Mouse (Mus musculus) lung, adult 18-20 months (tissue): ENCODE results near the gene Nfib.
A peak's percentile ranks its signal among the peaks of the same experiment; 100 is the strongest.

Experiments
- DNase-seq, 2 experiments: peaks; one replicate each; pipeline ENCODE4 v3.0.0; 2022; ENCODE audit warnings: mixed read lengths in 2 of 2

Gene Nfib

GRCm38 (mm10) chr4:82588718-82589117 lies 116.8 kb downstream of the Nfib start:
- no peak for DNase-seq

- DNase-seq: no peak
Measured at GRCm38 (mm10) chr4:82587146-82587870, 118.2 kb downstream of the Nfib start.

- no peak for DNase-seq
Measured at GRCm38 (mm10) chr4:82586637-82587036, 118.9 kb downstream of the Nfib start.

GRCm38 (mm10) chr4:82585536-82585935 lies 120.0 kb downstream of the Nfib start:
- DNase-seq: no peak

GRCm38 (mm10) chr4:82585056-82585455 lies 120.5 kb downstream of the Nfib start:
- no peak for DNase-seq

- no peak for DNase-seq
Measured at GRCm38 (mm10) chr4:82584548-82584947, 121.0 kb downstream of the Nfib start.

- DNase-seq: no peak
Measured at GRCm38 (mm10) chr4:82573291-82573605, 132.3 kb downstream of the Nfib start.

GRCm38 (mm10) chr4:82572410-82573290 lies 132.9 kb downstream of the Nfib start:
- DNase-seq: no peak

GRCm38 (mm10) chr4:82558816-82559215 lies 146.7 kb downstream of the Nfib start:
- no peak for DNase-seq

- no peak for DNase-seq
Measured at GRCm38 (mm10) chr4:82555673-82556171, 149.8 kb downstream of the Nfib start.

- no peak for DNase-seq
Measured at GRCm38 (mm10) chr4:82553658-82554057, 151.9 kb downstream of the Nfib start.

GRCm38 (mm10) chr4:82552238-82552637 lies 153.3 kb downstream of the Nfib start:
- no peak for DNase-seq

GRCm38 (mm10) chr4:82549762-82550380 lies 155.7 kb downstream of the Nfib start:
- no peak for DNase-seq

GRCm38 (mm10) chr4:82548247-82548646 lies 157.3 kb downstream of the Nfib start:
- no peak for DNase-seq

GRCm38 (mm10) chr4:82543936-82544335 lies 161.6 kb downstream of the Nfib start:
- no peak for DNase-seq

GRCm38 (mm10) chr4:82543398-82543740 lies 162.2 kb downstream of the Nfib start:
- DNase-seq: no peak

- DNase-seq: no peak
Measured at GRCm38 (mm10) chr4:82542656-82543397, 162.7 kb downstream of the Nfib start.

- DNase-seq: peak; percentile 71 to 86
Measured at GRCm38 (mm10) chr4:82541894-82542510, 163.5 kb downstream of the Nfib start.

- DNase-seq: no peak
Measured at GRCm38 (mm10) chr4:82540466-82540990, 165.0 kb downstream of the Nfib start.

GRCm38 (mm10) chr4:82540048-82540410 lies 165.5 kb downstream of the Nfib start:
- DNase-seq: no peak

GRCm38 (mm10) chr4:82539406-82540047 lies 166.0 kb downstream of the Nfib start:
- DNase-seq: no peak

- DNase-seq: no peak
Measured at GRCm38 (mm10) chr4:82538815-82539214, 166.7 kb downstream of the Nfib start.
